Mouse (Mus musculus) natural killer cell, adult 2 months (primary cell): ENCODE data around the gene Gbp5.
"Not testable (repeated sequence)": the region's sequence is repeated elsewhere in the genome, so short reads cannot be mapped to it uniquely, and the experiment has no call there.

Source experiments
- DNase-seq, 2 experiments: peaks; one replicate each; pipeline ENCODE4 v3.0.0; 2022; ENCODE audit warnings: low spot score in 2 of 2

Gene Gbp5

GRCm38 (mm10) chr3:142542776-142543175, 49.0 kb downstream of the Gbp5 start:
- not testable (repeated sequence) for DNase-seq

- no peak for DNase-seq
Observed at GRCm38 (mm10) chr3:142546690-142547089, 52.9 kb downstream of the Gbp5 start.

GRCm38 (mm10) chr3:142550052-142550676, 56.4 kb downstream of the Gbp5 start:
- DNase-seq: peak; percentile 30 to 60

- no peak for DNase-seq
Observed at GRCm38 (mm10) chr3:142554601-142555000, 60.8 kb downstream of the Gbp5 start.

GRCm38 (mm10) chr3:142555623-142556022, 61.8 kb downstream of the Gbp5 start:
- DNase-seq: no peak

- DNase-seq: peak; percentile 45 to 59
Observed at GRCm38 (mm10) chr3:142559632-142560228, 66.0 kb downstream of the Gbp5 start, which contains the start of gene Gbp3. Gene Gbp3, plus strand, starts transcription at chr3:142560026.

- DNase-seq: peak; percentile 88 to 90
Observed at GRCm38 (mm10) chr3:142560296-142560948, 66.6 kb downstream of the Gbp5 start.

GRCm38 (mm10) chr3:142561045-142561646, 67.4 kb downstream of the Gbp5 start:
- no peak for DNase-seq

- no peak for DNase-seq
Observed at GRCm38 (mm10) chr3:142561666-142562065, 67.9 kb downstream of the Gbp5 start.

GRCm38 (mm10) chr3:142567490-142567889, 73.7 kb downstream of the Gbp5 start:
- DNase-seq: not testable (repeated sequence)

GRCm38 (mm10) chr3:142570738-142571137, 77.0 kb downstream of the Gbp5 start:
- no peak for DNase-seq
